Mouse (Mus musculus) hindbrain, embryonic 11.5 days (tissue): ENCODE data around the gene Crip2. TPM values are rescaled to one million over a fixed set of nuclear protein-coding genes. Genes with fewer than 3 reads are reported as not detected.

Experiments
- ATAC-seq: fragments of 200-750 bp; cut with Nextera tagmentation; 2 replicates; pipeline ENCODE4 v1.8.0; 2017; ENCODE audit warnings: mild to moderate bottlenecking, moderate TSS enrichment, moderate library complexity; ENCODE audit not compliant: low FRiP score
- DNase-seq: peaks from one replicate; pipeline ENCODE4 v3.0.0-alpha.2; 2015; ENCODE audit warnings: low spot score
- H3K27ac ChIP-seq: fragments of 300-500 bp; sonication (generic); 2 replicates; pipeline ENCODE4 v1.5.1; 2014; ENCODE audit warnings: mild to moderate bottlenecking, low read depth, low read length
- H3K27me3 ChIP-seq: fragments of 300-500 bp; sonication (generic); 2 replicates; pipeline ENCODE4 v1.6.1; 2014; ENCODE audit warnings: mild to moderate bottlenecking, low read length, moderate library complexity, mixed read lengths; ENCODE audit not compliant: control insufficient read depth, insufficient read depth
- H3K36me3 ChIP-seq: fragments of 300-500 bp; sonication (generic); 2 replicates; pipeline ENCODE4 v1.6.1; 2014; ENCODE audit warnings: mild to moderate bottlenecking, low read length, moderate library complexity, mixed read lengths; ENCODE audit not compliant: control insufficient read depth, insufficient read depth
- H3K4me1 ChIP-seq: fragments of 300-500 bp; sonication (generic); replicated peaks from 2 replicates; pipeline ENCODE4 v1.6.1; 2014; ENCODE audit warnings: low read length, mixed read lengths; ENCODE audit not compliant: control insufficient read depth, insufficient read depth
- H3K4me2 ChIP-seq: fragments of 300-500 bp; sonication (generic); replicated peaks from 2 replicates; pipeline ENCODE4 v1.6.1; 2014; ENCODE audit warnings: mild to moderate bottlenecking, low read depth, low read length
- H3K4me3 ChIP-seq: fragments of 300-500 bp; sonication (generic); 2 replicates; pipeline ENCODE4 v1.5.1; 2014; ENCODE audit warnings: low read depth, low read length
- H3K9ac ChIP-seq: fragments of 300-500 bp; sonication (generic); 2 replicates; pipeline ENCODE4 v1.6.1; 2014; ENCODE audit warnings: low read depth, low read length
- H3K9me3 ChIP-seq: fragments of 300-500 bp; sonication (generic); 2 replicates; pipeline ENCODE4 v1.6.1; 2016; ENCODE audit warnings: low read length; ENCODE audit not compliant: control insufficient read depth
- WGBS: fragments of 180-500 bp; shearing (Covaris S2); extraction: QIAGEN DNeasy Blood & Tissue Kit; methylation state at CpG from one replicate; pipeline ENCODE4 v1.1.7; 2014; 5-methylcytosine and 5-hydroxymethylcytosine counted together
- polyA plus RNA-seq: library from polyadenylated mRNA; unstranded; fragments of >200 nt; fragmentation: Nextera tagmentation; extraction: Ambion mirVana; gene quantifications from 2 replicates; pipeline ENCODE4 v1.2.1, GENCODE M21; 2014

The Crip2 gene
- polyA plus RNA-seq, 1 experiment from 2014 or later, result 208 TPM

GRCm38 (mm10) chr12:113176960-113177725 is 37.1 kb downstream of the Crip2 start:
- ATAC-seq, result no peak
- Histone ChIP-seq H3K27ac (no peak overlapping the region), H3K4me3 (no peak overlapping the region), H3K36me3 (no peaks in the 10 kb centered on the region), H3K9me3 (no peaks in the 10 kb centered on the region), H3K27me3 (no peaks in the 10 kb centered on the region), H3K4me2 (no peak overlapping the region), H3K4me1 (no peaks in the 10 kb centered on the region), H3K9ac (no peak overlapping the region)
- WGBS, result 85% methylated on average over 18 of the region's 18 CpGs
- DNase-seq, result no peak

GRCm38 (mm10) chr12:113181020-113181419 is 41.0 kb downstream of the Crip2 start:
- ATAC-seq, result no peak
- 60% methylated on average over 4 of the region's 4 CpGs for WGBS
- Histone ChIP-seq H3K4me2 (no peak overlapping the region), H3K4me3 (no peak overlapping the region), H3K9ac (no peak overlapping the region), H3K4me1 (0 out of 2 replicates have a peak, but pooled peaks cover 3% of the 10 kb centered on the region), H3K27ac (no peak overlapping the region), H3K36me3 (no peaks in the 10 kb centered on the region), H3K9me3 (no peaks in the 10 kb centered on the region), H3K27me3 (peaks cover 2% of the 10 kb centered on the region; the same call in 1 of the 2 replicates)
- no peak for DNase-seq

GRCm38 (mm10) chr12:113184945-113185344 is 44.9 kb downstream of the Crip2 start:
- peaks cover 5% of the 10 kb centered on the region; the same call in 1 of the 2 replicates for H3K27me3 ChIP-seq
- H3K4me3 ChIP-seq, result no peak overlapping the region
- peak overlapping the region; percentile 83; the same call in 1 of the 2 replicates for H3K4me2 ChIP-seq
- peaks cover 10% of the 10 kb centered on the region for H3K4me1 ChIP-seq
- DNase-seq, result no peak
- no peaks in the 10 kb centered on the region for H3K9me3 ChIP-seq
- 71% methylated on average over 5 of the region's 5 CpGs for WGBS
- no peak overlapping the region for H3K27ac ChIP-seq
- no peak overlapping the region for H3K9ac ChIP-seq
- ATAC-seq, result no peak
- no peaks in the 10 kb centered on the region for H3K36me3 ChIP-seq

- peak; percentile 77 for DNase-seq
- peak within 1 kb of the TSS; percentile 83 for H3K4me2 ChIP-seq
- H3K9ac ChIP-seq, result peak within 1 kb of the TSS; percentile 84
- no peak within 1 kb of the TSS for H3K27ac ChIP-seq
- peak within 1 kb of the TSS; percentile 67 for H3K4me3 ChIP-seq
- no peaks in the 10 kb centered on the region for H3K36me3 ChIP-seq
- ATAC-seq, result peak; percentile 77
- peaks cover 10% of the 10 kb centered on the region for H3K4me1 ChIP-seq
- H3K9me3 ChIP-seq, result no peaks in the 10 kb centered on the region
- peaks cover 5% of the 10 kb centered on the region; the same call in 1 of the 2 replicates for H3K27me3 ChIP-seq
- 1% methylated on average over 60 of the region's 63 CpGs for WGBS
These were observed 45.6 kb downstream of the Crip2 start, which contains the start of gene Tmem121 for GRCm38 (mm10) chr12:113185442-113186291. Tmem121 (plus strand) TSS chr12:113185930.

- peak; percentile 3; the same call in 1 of the 2 replicates for ATAC-seq
- no peaks in the 10 kb centered on the region for H3K36me3 ChIP-seq
- peak overlapping the region; percentile 67 for H3K4me3 ChIP-seq
- H3K9me3 ChIP-seq, result no peaks in the 10 kb centered on the region
- peak overlapping the region; percentile 84 for H3K9ac ChIP-seq
- no peak for DNase-seq
- H3K27ac ChIP-seq, result no peak overlapping the region
- H3K4me1 ChIP-seq, result peaks cover 10% of the 10 kb centered on the region
- WGBS, result 37% methylated on average over 12 of the region's 12 CpGs
- peak overlapping the region; percentile 83 for H3K4me2 ChIP-seq
- H3K27me3 ChIP-seq, result peaks cover 5% of the 10 kb centered on the region; the same call in 1 of the 2 replicates
These were observed 46.4 kb downstream of the Crip2 start for GRCm38 (mm10) chr12:113186326-113187010.

GRCm38 (mm10) chr12:113187011-113187375 is 47.0 kb downstream of the Crip2 start:
- Histone ChIP-seq H3K4me2 (peak overlapping the region; percentile 96), H3K9me3 (no peaks in the 10 kb centered on the region), H3K9ac (peak overlapping the region; percentile 84), H3K27me3 (peaks cover 5% of the 10 kb centered on the region; the same call in 1 of the 2 replicates), H3K36me3 (no peaks in the 10 kb centered on the region), H3K27ac (no peak overlapping the region), H3K4me3 (peak overlapping the region; percentile 67), H3K4me1 (peaks cover 10% of the 10 kb centered on the region)
- ATAC-seq (no peak), DNase-seq (no peak)
- WGBS, result 59% methylated on average over 4 of the region's 4 CpGs

- peak; percentile 55 for ATAC-seq
- peak overlapping the region; percentile 84 for H3K9ac ChIP-seq
- no peaks in the 10 kb centered on the region for H3K36me3 ChIP-seq
- H3K9me3 ChIP-seq, result no peaks in the 10 kb centered on the region
- H3K4me3 ChIP-seq, result peak overlapping the region; percentile 44
- H3K4me2 ChIP-seq, result peak overlapping the region; percentile 96
- peaks cover 10% of the 10 kb centered on the region for H3K4me1 ChIP-seq
- whole genome bisulfite sequencing, result 3% methylated on average over 56 of the region's 56 CpGs
- no peak overlapping the region for H3K27ac ChIP-seq
- peaks cover 5% of the 10 kb centered on the region; the same call in 1 of the 2 replicates for H3K27me3 ChIP-seq
- DNase-seq, result peak; percentile 92
These were observed 47.7 kb downstream of the Crip2 start for GRCm38 (mm10) chr12:113187584-113188295.
